Mouse (Mus musculus) bone marrow, adult 2 months (tissue): Measurements from ENCODE around the gene Tbxa2r.

Source experiments
- CTCF ChIP-seq: fragments of 200-500 bp; IDR thresholded peaks from 2 replicates; pipeline ENCODE4 v1.5.1; 2011; ENCODE audit warnings: low read length, control low read depth; ENCODE audit not compliant: control insufficient read depth, insufficient read depth
- POLR2A ChIP-seq: fragments of 200-500 bp; IDR thresholded peaks from 2 replicates; pipeline ENCODE4 v1.6.1; 2011; ENCODE audit warnings: low read depth, mild to moderate bottlenecking, control low read depth, low read length, borderline replicate concordance; ENCODE audit not compliant: control insufficient read depth

DNA sequence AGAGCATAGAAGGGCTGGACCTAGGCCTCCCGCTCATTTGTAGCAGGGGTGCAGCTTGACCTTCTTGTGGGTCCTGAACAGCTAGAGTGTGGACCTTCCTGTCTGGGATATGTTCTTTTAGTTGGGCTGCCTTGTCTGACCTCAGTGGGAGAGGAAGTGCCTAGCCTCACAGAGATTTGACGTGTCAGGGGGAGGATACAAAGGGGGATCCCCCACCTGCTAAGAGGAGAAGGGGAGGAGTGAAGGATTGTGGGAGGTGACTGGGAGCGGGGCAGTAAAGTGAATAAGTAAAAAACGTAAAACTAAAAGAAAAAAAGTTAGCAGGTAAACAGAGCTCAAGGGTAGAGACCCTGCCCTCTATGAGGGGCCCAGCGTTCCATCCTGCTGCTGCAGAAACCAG lies 19.0 kb upstream of the Tbxa2r start:
- TF ChIP-seq CTCF (no peak), POLR2A (no peak)
